Mouse (Mus musculus): ENCODE measurements around the gene Lbhd2.
A peak's percentile ranks its signal among the peaks of the same experiment; 100 is the strongest.

Gene Lbhd2

GRCm38 (mm10) chr12:111409583-111409982 lies 3.0 kb downstream of the Lbhd2 start:
- DNase-seq (ENCODE audit: inconsistent ontology term) = no peak

GRCm38 (mm10) chr12:111411631-111412355 lies 5.2 kb downstream of the Lbhd2 start:
- DNase-seq (ENCODE audit: inconsistent ontology term) = no peak

- DNase-seq (ENCODE audit: inconsistent ontology term) = no peak
These were observed 6.1 kb downstream of the Lbhd2 start for GRCm38 (mm10) chr12:111412581-111413284.

GRCm38 (mm10) chr12:111413300-111413699 lies 6.7 kb downstream of the Lbhd2 start:
- DNase-seq (ENCODE audit: inconsistent ontology term) = peak; percentile 94

GRCm38 (mm10) chr12:111416921-111417779 lies 10.5 kb downstream of the Lbhd2 start, which contains the start of gene Exoc3l4:
Gene Exoc3l4 (plus strand): TSS chr12:111417017.
- DNase-seq (ENCODE audit: inconsistent ontology term) = no peak

GRCm38 (mm10) chr12:111419918-111420317 lies 13.3 kb downstream of the Lbhd2 start:
- DNase-seq (ENCODE audit: inconsistent ontology term) = no peak

GRCm38 (mm10) chr12:111420946-111421709 lies 14.5 kb downstream of the Lbhd2 start:
- DNase-seq (ENCODE audit: inconsistent ontology term) = no peak

GRCm38 (mm10) chr12:111422852-111423251 lies 16.2 kb downstream of the Lbhd2 start:
- no peak for DNase-seq (ENCODE audit: inconsistent ontology term)

- DNase-seq (ENCODE audit: inconsistent ontology term) = no peak
These were observed 17.0 kb downstream of the Lbhd2 start for GRCm38 (mm10) chr12:111423570-111424129.

GRCm38 (mm10) chr12:111424547-111424946 lies 17.9 kb downstream of the Lbhd2 start:
- no peak for DNase-seq (ENCODE audit: inconsistent ontology term)

GRCm38 (mm10) chr12:111425258-111425657 lies 18.6 kb downstream of the Lbhd2 start:
- peak; percentile 72 for DNase-seq (ENCODE audit: inconsistent ontology term)

GRCm38 (mm10) chr12:111425789-111426460 lies 19.3 kb downstream of the Lbhd2 start:
- DNase-seq (ENCODE audit: inconsistent ontology term) = peak; percentile 84

- DNase-seq (ENCODE audit: inconsistent ontology term) = no peak
These were observed 21.0 kb downstream of the Lbhd2 start for GRCm38 (mm10) chr12:111427438-111428113.

- DNase-seq (ENCODE audit: inconsistent ontology term) = no peak
These were observed 21.8 kb downstream of the Lbhd2 start for GRCm38 (mm10) chr12:111428364-111428763.

GRCm38 (mm10) chr12:111428961-111429911 lies 22.6 kb downstream of the Lbhd2 start:
- peak; percentile 65 for DNase-seq (ENCODE audit: inconsistent ontology term)

- DNase-seq (ENCODE audit: inconsistent ontology term) = peak; percentile 77
These were observed 23.6 kb downstream of the Lbhd2 start for GRCm38 (mm10) chr12:111430049-111430867.

GRCm38 (mm10) chr12:111430868-111431817 lies 24.5 kb downstream of the Lbhd2 start:
- peak; percentile 90 for DNase-seq (ENCODE audit: inconsistent ontology term)

Data from Muller cell, postnatal 12 days (primary cell).